Mouse (Mus musculus): ENCODE results near the gene 9830107B12Rik.
A peak's percentile ranks its signal among the peaks of the same experiment; 100 is the strongest.
"Not testable (repeated sequence)": the region's sequence is repeated elsewhere in the genome, so short reads cannot be mapped to it uniquely, and the experiment has no call there.

9830107B12Rik gene

GRCm38 (mm10) chr17:48146120-48146519, at the start of gene 9830107B12Rik:
9830107B12Rik (minus strand) TSS chr17:48146268.
- DNase-seq: no peak

- DNase-seq: no peak
Measured at GRCm38 (mm10) chr17:48192366-48192765, 46.3 kb upstream of the 9830107B12Rik start.

- DNase-seq: no peak
Measured at GRCm38 (mm10) chr17:48185252-48185651, 39.2 kb upstream of the 9830107B12Rik start.

GRCm38 (mm10) chr17:48167103-48167502, 21.0 kb upstream of the 9830107B12Rik start, which contains the start of gene A530064D06Rik:
A530064D06Rik (minus strand) TSS chr17:48167275.
- not testable (repeated sequence) for DNase-seq

GRCm38 (mm10) chr17:48157382-48158076, 11.5 kb upstream of the 9830107B12Rik start:
- no peak for DNase-seq

GRCm38 (mm10) chr17:48132810-48133209, 13.3 kb downstream of the 9830107B12Rik start:
- no peak for DNase-seq

- DNase-seq: no peak
Measured at GRCm38 (mm10) chr17:48120456-48120855, 25.6 kb downstream of the 9830107B12Rik start.

- DNase-seq: peak; percentile 41
Measured at GRCm38 (mm10) chr17:48119656-48120055, 26.4 kb downstream of the 9830107B12Rik start.

GRCm38 (mm10) chr17:48118570-48118969, 27.5 kb downstream of the 9830107B12Rik start:
- DNase-seq: no peak

- no peak for DNase-seq
Measured at GRCm38 (mm10) chr17:48110547-48111287, 35.4 kb downstream of the 9830107B12Rik start.

- DNase-seq: no peak
Measured at GRCm38 (mm10) chr17:48108520-48108919, 37.5 kb downstream of the 9830107B12Rik start.

GRCm38 (mm10) chr17:48107862-48108261, 38.2 kb downstream of the 9830107B12Rik start:
- DNase-seq: no peak

GRCm38 (mm10) chr17:48107333-48107732, 38.7 kb downstream of the 9830107B12Rik start:
- no peak for DNase-seq

GRCm38 (mm10) chr17:48100441-48101417, 45.3 kb downstream of the 9830107B12Rik start:
- DNase-seq: peak; percentile 81

- no peak for DNase-seq
Measured at GRCm38 (mm10) chr17:48099312-48099711, 46.8 kb downstream of the 9830107B12Rik start.

- no peak for DNase-seq
Measured at GRCm38 (mm10) chr17:48098528-48098890, 47.6 kb downstream of the 9830107B12Rik start.

GRCm38 (mm10) chr17:48097743-48098527, 48.1 kb downstream of the 9830107B12Rik start:
- DNase-seq: no peak

GRCm38 (mm10) chr17:48097011-48097742, 48.9 kb downstream of the 9830107B12Rik start:
- no peak for DNase-seq

- no peak for DNase-seq
Measured at GRCm38 (mm10) chr17:48096321-48096720, 49.7 kb downstream of the 9830107B12Rik start.

- no peak for DNase-seq
Measured at GRCm38 (mm10) chr17:48095718-48096121, 50.3 kb downstream of the 9830107B12Rik start.
